Mouse (Mus musculus) forebrain, embryonic 16.5 days (tissue): ENCODE data around the gene Akr1d1. TPM values are rescaled to one million over a fixed set of nuclear protein-coding genes. Genes with fewer than 3 reads are reported as not detected.

Source experiments
- ATAC-seq: fragments of 200-750 bp; cut with Nextera tagmentation; 2 replicates; pipeline ENCODE4 v1.8.0; 2017; ENCODE audit warnings: mild to moderate bottlenecking, moderate library complexity
- H3K27ac ChIP-seq: fragments of 300-500 bp; sonication (generic); 2 replicates; pipeline ENCODE4 v1.5.1; 2014; ENCODE audit warnings: low read length, control low read depth
- H3K27me3 ChIP-seq: fragments of 300-500 bp; sonication (generic); replicated peaks from 2 replicates; pipeline ENCODE4 v1.6.1; 2014; ENCODE audit warnings: low read length; ENCODE audit not compliant: control insufficient read depth, insufficient read depth
- H3K36me3 ChIP-seq: fragments of 300-500 bp; sonication (generic); 2 replicates; pipeline ENCODE4 v1.6.1; 2014; ENCODE audit not compliant: control insufficient read depth, insufficient read depth
- H3K4me1 ChIP-seq: fragments of 300-500 bp; sonication (generic); replicated peaks from 2 replicates; pipeline ENCODE4 v1.6.1; 2014; ENCODE audit warnings: low read length; ENCODE audit not compliant: control insufficient read depth, insufficient read depth
- H3K4me2 ChIP-seq: fragments of 300-500 bp; sonication (generic); 2 replicates; pipeline ENCODE4 v1.6.1; 2014; ENCODE audit warnings: mild to moderate bottlenecking, low read length, control low read depth
- H3K4me3 ChIP-seq: fragments of 300-500 bp; sonication (generic); replicated peaks from 2 replicates; pipeline ENCODE4 v1.5.1; 2014; ENCODE audit warnings: mild to moderate bottlenecking, low read length, control low read depth
- H3K9ac ChIP-seq: fragments of 300-500 bp; sonication (generic); replicated peaks from 2 replicates; pipeline ENCODE4 v1.6.1; 2014; ENCODE audit warnings: low read depth, low read length, control low read depth
- H3K9me3 ChIP-seq: fragments of 300-500 bp; sonication (generic); 2 replicates; pipeline ENCODE4 v1.6.1; 2016; ENCODE audit warnings: low read length; ENCODE audit not compliant: control insufficient read depth
- WGBS: fragments of 180-500 bp; shearing (Covaris S2); extraction: QIAGEN DNeasy Blood & Tissue Kit; methylation state at CpG from one replicate; pipeline ENCODE4 v1.1.7; 2014; 5-methylcytosine and 5-hydroxymethylcytosine counted together
- polyA plus RNA-seq: library from polyadenylated mRNA; unstranded; fragments of >200 nt; fragmentation: Nextera tagmentation; extraction: Ambion mirVana; gene quantifications from 2 replicates; pipeline ENCODE4 v1.2.1, GENCODE M21; 2015

The Akr1d1 gene
- polyA plus RNA-seq, 1 experiment from 2014 or later: not detected

GRCm38 (mm10) chr6:37541171-37541570 lies 11.2 kb downstream of the Akr1d1 start:
- Histone ChIP-seq H3K9me3 (no peaks in the 10 kb centered on the region), H3K4me1 (no peaks in the 10 kb centered on the region), H3K4me2 (no peak overlapping the region), H3K9ac (no peak overlapping the region), H3K27ac (no peak overlapping the region), H3K4me3 (no peak overlapping the region), H3K27me3 (no peaks in the 10 kb centered on the region), H3K36me3 (no peaks in the 10 kb centered on the region)
- no peak for ATAC-seq
- WGBS: 89% methylated on average over 3 of the region's 3 CpGs

GRCm38 (mm10) chr6:37542145-37542544 lies 12.2 kb downstream of the Akr1d1 start:
- Histone ChIP-seq H3K9ac (no peak overlapping the region), H3K4me1 (no peaks in the 10 kb centered on the region), H3K36me3 (no peaks in the 10 kb centered on the region), H3K9me3 (no peaks in the 10 kb centered on the region), H3K27me3 (no peaks in the 10 kb centered on the region), H3K4me3 (no peak overlapping the region), H3K4me2 (no peak overlapping the region), H3K27ac (no peak overlapping the region)
- ATAC-seq: no peak
- over 99% methylated on average over 3 of the region's 3 CpGs for WGBS

GRCm38 (mm10) chr6:37552760-37553159 lies 22.8 kb downstream of the Akr1d1 start:
- Histone ChIP-seq H3K4me2 (no peak overlapping the region), H3K4me3 (no peak overlapping the region), H3K27me3 (no peaks in the 10 kb centered on the region), H3K27ac (no peak overlapping the region), H3K9ac (no peak overlapping the region), H3K4me1 (no peaks in the 10 kb centered on the region), H3K9me3 (no peaks in the 10 kb centered on the region), H3K36me3 (no peaks in the 10 kb centered on the region)
- ATAC-seq: no peak
- WGBS: 91% methylated on average over 2 of the region's 2 CpGs

- H3K36me3 ChIP-seq: no peaks in the 10 kb centered on the region
- WGBS: 81% methylated on average over 3 of the region's 3 CpGs
- H3K9me3 ChIP-seq: no peaks in the 10 kb centered on the region
- no peak overlapping the region for H3K9ac ChIP-seq
- H3K4me2 ChIP-seq: no peak overlapping the region
- H3K4me1 ChIP-seq: no peaks in the 10 kb centered on the region
- ATAC-seq: no peak
- H3K4me3 ChIP-seq: no peak overlapping the region
- no peaks in the 10 kb centered on the region for H3K27me3 ChIP-seq
- no peak overlapping the region for H3K27ac ChIP-seq
These were observed 24.0 kb downstream of the Akr1d1 start for GRCm38 (mm10) chr6:37553926-37554325.

- H3K27me3 ChIP-seq: no peaks in the 10 kb centered on the region
- no peak overlapping the region for H3K4me3 ChIP-seq
- H3K27ac ChIP-seq: no peak overlapping the region
- WGBS: 79% methylated on average over 1 of the region's 1 CpGs
- no peaks in the 10 kb centered on the region for H3K9me3 ChIP-seq
- no peaks in the 10 kb centered on the region for H3K4me1 ChIP-seq
- no peaks in the 10 kb centered on the region for H3K36me3 ChIP-seq
- no peak overlapping the region for H3K4me2 ChIP-seq
- no peak overlapping the region for H3K9ac ChIP-seq
- no peak for ATAC-seq
These were observed 24.4 kb downstream of the Akr1d1 start for GRCm38 (mm10) chr6:37554327-37554726.

GRCm38 (mm10) chr6:37563861-37564260 lies 33.9 kb downstream of the Akr1d1 start:
- H3K36me3 ChIP-seq: no peaks in the 10 kb centered on the region
- H3K4me1 ChIP-seq: no peaks in the 10 kb centered on the region
- no peak overlapping the region for H3K27ac ChIP-seq
- no peaks in the 10 kb centered on the region for H3K27me3 ChIP-seq
- ATAC-seq: no peak
- 88% methylated on average over 3 of the region's 3 CpGs for WGBS
- no peaks in the 10 kb centered on the region for H3K9me3 ChIP-seq
- no peak overlapping the region for H3K9ac ChIP-seq
- no peak overlapping the region for H3K4me2 ChIP-seq
- no peak overlapping the region for H3K4me3 ChIP-seq

- 87% methylated on average over 1 of the region's 1 CpGs for WGBS
- H3K4me2 ChIP-seq: no peak overlapping the region
- no peaks in the 10 kb centered on the region for H3K36me3 ChIP-seq
- no peak overlapping the region for H3K4me3 ChIP-seq
- H3K9me3 ChIP-seq: no peaks in the 10 kb centered on the region
- no peak overlapping the region for H3K9ac ChIP-seq
- no peaks in the 10 kb centered on the region for H3K4me1 ChIP-seq
- H3K27me3 ChIP-seq: no peaks in the 10 kb centered on the region
- H3K27ac ChIP-seq: no peak overlapping the region
- no peak for ATAC-seq
These were observed 37.4 kb downstream of the Akr1d1 start for GRCm38 (mm10) chr6:37567363-37567762.

- H3K27me3 ChIP-seq: no peaks in the 10 kb centered on the region
- H3K9ac ChIP-seq: no peak overlapping the region
- H3K36me3 ChIP-seq: no peaks in the 10 kb centered on the region
- no peak overlapping the region for H3K4me3 ChIP-seq
- no peaks in the 10 kb centered on the region for H3K9me3 ChIP-seq
- H3K27ac ChIP-seq: no peak overlapping the region
- no peak for ATAC-seq
- no peaks in the 10 kb centered on the region for H3K4me1 ChIP-seq
- H3K4me2 ChIP-seq: no peak overlapping the region
- 74% methylated on average over 1 of the region's 1 CpGs for WGBS
These were observed 42.0 kb downstream of the Akr1d1 start for GRCm38 (mm10) chr6:37571939-37572338.

GRCm38 (mm10) chr6:37572935-37573334 lies 43.0 kb downstream of the Akr1d1 start:
- no peak for ATAC-seq
- 77% methylated on average over 2 of the region's 2 CpGs for WGBS

GRCm38 (mm10) chr6:37580476-37580875 lies 50.5 kb downstream of the Akr1d1 start:
- no peak overlapping the region for H3K4me3 ChIP-seq
- no peaks in the 10 kb centered on the region for H3K27me3 ChIP-seq
- ATAC-seq: no peak
- H3K27ac ChIP-seq: no peak overlapping the region
- H3K9me3 ChIP-seq: no peaks in the 10 kb centered on the region
- H3K9ac ChIP-seq: no peak overlapping the region
- no peaks in the 10 kb centered on the region for H3K4me1 ChIP-seq
- H3K36me3 ChIP-seq: no peaks in the 10 kb centered on the region
- H3K4me2 ChIP-seq: no peak overlapping the region
- 79% methylated on average over 5 of the region's 5 CpGs for WGBS

More at GRCm38 (mm10) chr6:37572935-37573334, 43.0 kb downstream of the Akr1d1 start:
- no peak overlapping the region for H3K4me3 ChIP-seq
- no peak overlapping the region for H3K27ac ChIP-seq
- no peaks in the 10 kb centered on the region for H3K36me3 ChIP-seq
- no peak overlapping the region for H3K4me2 ChIP-seq
- no peak overlapping the region for H3K9ac ChIP-seq
- no peaks in the 10 kb centered on the region for H3K9me3 ChIP-seq
- H3K27me3 ChIP-seq: no peaks in the 10 kb centered on the region
- no peaks in the 10 kb centered on the region for H3K4me1 ChIP-seq
